Mouse (Mus musculus): ENCODE measurements around the gene Uhrf2. TPM values are rescaled to one million over a fixed set of nuclear protein-coding genes. Genes with fewer than 3 reads are reported as not detected.

Gene Uhrf2
- polyA plus RNA-seq, 1 experiment from 2014 or later, result 67.0 TPM

GRCm38 (mm10) chr19:30102620-30103019, 72.3 kb downstream of the Uhrf2 start:
- Histone ChIP-seq H3K36me3 (ENCODE audit: insufficient read depth, low read length) (peaks cover 24% of the 10 kb centered on the region), H3K9ac (replicated peaks; ENCODE audit: low read length) (no peak overlapping the region), H3K9me3 (ENCODE audit: low read length) (peaks cover 10% of the 10 kb centered on the region; the same call in 1 of the 2 replicates), H3K27ac (ENCODE audit: low read length) (no peak overlapping the region), H3K27me3 (ENCODE audit: insufficient read depth, low read length) (no peaks in the 10 kb centered on the region), H3K4me1 (ENCODE audit: insufficient read depth, low read length) (no peaks in the 10 kb centered on the region), H3K4me3 (ENCODE audit: low read length) (no peak overlapping the region), H3K4me2 (replicated peaks; ENCODE audit: low read depth, low read length) (no peak overlapping the region)
- no peak for ATAC-seq (ENCODE audit: low FRiP score, low TSS enrichment)
- WGBS, result 89% methylated on average over 6 of the region's 6 CpGs

- ATAC-seq (ENCODE audit: low FRiP score, low TSS enrichment), result no peak
- no peaks in the 10 kb centered on the region; the same call in 1 of the 2 replicates for H3K9me3 ChIP-seq (ENCODE audit: low read length)
- H3K27me3 ChIP-seq (ENCODE audit: insufficient read depth, low read length), result no peaks in the 10 kb centered on the region
- H3K4me3 ChIP-seq (ENCODE audit: low read length), result no peak overlapping the region
- WGBS, result 85% methylated on average over 6 of the region's 6 CpGs
- H3K27ac ChIP-seq (ENCODE audit: low read length), result no peak overlapping the region
- no peaks in the 10 kb centered on the region for H3K36me3 ChIP-seq (ENCODE audit: insufficient read depth, low read length)
- H3K9ac ChIP-seq (replicated peaks; ENCODE audit: low read length), result no peak overlapping the region
- no peak overlapping the region for H3K4me2 ChIP-seq (replicated peaks; ENCODE audit: low read depth, low read length)
- H3K4me1 ChIP-seq (ENCODE audit: insufficient read depth, low read length), result no peaks in the 10 kb centered on the region
Observed at GRCm38 (mm10) chr19:30105045-30105842, 74.9 kb downstream of the Uhrf2 start.

- Histone ChIP-seq H3K27me3 (ENCODE audit: insufficient read depth, low read length) (no peaks in the 10 kb centered on the region), H3K4me2 (replicated peaks; ENCODE audit: low read depth, low read length) (no peak overlapping the region), H3K27ac (ENCODE audit: low read length) (no peak overlapping the region), H3K9me3 (ENCODE audit: low read length) (no peaks in the 10 kb centered on the region), H3K36me3 (ENCODE audit: insufficient read depth, low read length) (no peaks in the 10 kb centered on the region), H3K4me1 (ENCODE audit: insufficient read depth, low read length) (no peaks in the 10 kb centered on the region), H3K9ac (replicated peaks; ENCODE audit: low read length) (no peak overlapping the region), H3K4me3 (ENCODE audit: low read length) (no peak overlapping the region)
- ATAC-seq (ENCODE audit: low FRiP score, low TSS enrichment), result no peak
- WGBS, result 80% methylated on average over 10 of the region's 10 CpGs
Observed at GRCm38 (mm10) chr19:30107221-30107845, 77.0 kb downstream of the Uhrf2 start.

GRCm38 (mm10) chr19:30108616-30109015, 78.3 kb downstream of the Uhrf2 start:
- no peak for ATAC-seq (ENCODE audit: low FRiP score, low TSS enrichment)

GRCm38 (mm10) chr19:30109122-30109521, 78.8 kb downstream of the Uhrf2 start:
- 87% methylated on average over 6 of the region's 6 CpGs for WGBS
- H3K27me3 ChIP-seq (ENCODE audit: insufficient read depth, low read length), result no peaks in the 10 kb centered on the region

More at GRCm38 (mm10) chr19:30108616-30109015, 78.3 kb downstream of the Uhrf2 start:
- H3K9ac ChIP-seq (replicated peaks; ENCODE audit: low read length), result no peak overlapping the region
- H3K27ac ChIP-seq (ENCODE audit: low read length), result no peak overlapping the region
- H3K4me2 ChIP-seq (replicated peaks; ENCODE audit: low read depth, low read length), result no peak overlapping the region
- no peaks in the 10 kb centered on the region for H3K36me3 ChIP-seq (ENCODE audit: insufficient read depth, low read length)
- H3K4me1 ChIP-seq (ENCODE audit: insufficient read depth, low read length), result no peaks in the 10 kb centered on the region
- H3K9me3 ChIP-seq (ENCODE audit: low read length), result no peaks in the 10 kb centered on the region
- no peaks in the 10 kb centered on the region for H3K27me3 ChIP-seq (ENCODE audit: insufficient read depth, low read length)
- no peak overlapping the region for H3K4me3 ChIP-seq (ENCODE audit: low read length)

GRCm38 (mm10) chr19:30111421-30111820, 81.1 kb downstream of the Uhrf2 start:
- no peaks in the 10 kb centered on the region for H3K27me3 ChIP-seq (ENCODE audit: insufficient read depth, low read length)
- no peaks in the 10 kb centered on the region for H3K4me1 ChIP-seq (ENCODE audit: insufficient read depth, low read length)
- H3K9ac ChIP-seq (replicated peaks; ENCODE audit: low read length), result no peak overlapping the region
- 93% methylated on average over 3 of the region's 3 CpGs for WGBS
- H3K36me3 ChIP-seq (ENCODE audit: insufficient read depth, low read length), result no peaks in the 10 kb centered on the region
- no peak for ATAC-seq (ENCODE audit: low FRiP score, low TSS enrichment)
- no peak overlapping the region for H3K27ac ChIP-seq (ENCODE audit: low read length)
- H3K4me3 ChIP-seq (ENCODE audit: low read length), result no peak overlapping the region
- H3K9me3 ChIP-seq (ENCODE audit: low read length), result no peaks in the 10 kb centered on the region
- no peak overlapping the region for H3K4me2 ChIP-seq (replicated peaks; ENCODE audit: low read depth, low read length)

More at GRCm38 (mm10) chr19:30109122-30109521, 78.8 kb downstream of the Uhrf2 start:
- Histone ChIP-seq H3K4me2 (replicated peaks; ENCODE audit: low read depth, low read length) (no peak overlapping the region), H3K9ac (replicated peaks; ENCODE audit: low read length) (no peak overlapping the region), H3K4me1 (ENCODE audit: insufficient read depth, low read length) (no peaks in the 10 kb centered on the region), H3K27ac (ENCODE audit: low read length) (no peak overlapping the region), H3K36me3 (ENCODE audit: insufficient read depth, low read length) (no peaks in the 10 kb centered on the region), H3K9me3 (ENCODE audit: low read length) (no peaks in the 10 kb centered on the region), H3K4me3 (ENCODE audit: low read length) (no peak overlapping the region)
- ATAC-seq (ENCODE audit: low FRiP score, low TSS enrichment), result no peak

GRCm38 (mm10) chr19:30112961-30113688, 82.8 kb downstream of the Uhrf2 start:
- 89% methylated on average over 16 of the region's 16 CpGs for WGBS
- Histone ChIP-seq H3K36me3 (ENCODE audit: insufficient read depth, low read length) (no peaks in the 10 kb centered on the region), H3K9me3 (ENCODE audit: low read length) (no peaks in the 10 kb centered on the region), H3K9ac (replicated peaks; ENCODE audit: low read length) (no peak overlapping the region), H3K4me2 (replicated peaks; ENCODE audit: low read depth, low read length) (no peak overlapping the region), H3K27ac (ENCODE audit: low read length) (no peak overlapping the region), H3K27me3 (ENCODE audit: insufficient read depth, low read length) (no peaks in the 10 kb centered on the region), H3K4me3 (ENCODE audit: low read length) (no peak overlapping the region), H3K4me1 (ENCODE audit: insufficient read depth, low read length) (no peaks in the 10 kb centered on the region)
- ATAC-seq (ENCODE audit: low FRiP score, low TSS enrichment), result no peak

GRCm38 (mm10) chr19:30114919-30115441, 84.7 kb downstream of the Uhrf2 start:
- Histone ChIP-seq H3K4me1 (ENCODE audit: insufficient read depth, low read length) (no peaks in the 10 kb centered on the region), H3K4me2 (replicated peaks; ENCODE audit: low read depth, low read length) (no peak overlapping the region), H3K27ac (ENCODE audit: low read length) (no peak overlapping the region), H3K9me3 (ENCODE audit: low read length) (no peaks in the 10 kb centered on the region), H3K9ac (replicated peaks; ENCODE audit: low read length) (no peak overlapping the region), H3K27me3 (ENCODE audit: insufficient read depth, low read length) (no peaks in the 10 kb centered on the region), H3K4me3 (ENCODE audit: low read length) (no peak overlapping the region), H3K36me3 (ENCODE audit: insufficient read depth, low read length) (no peaks in the 10 kb centered on the region)
- ATAC-seq (ENCODE audit: low FRiP score, low TSS enrichment), result no peak
- 56% methylated on average over 14 of the region's 14 CpGs for WGBS

GRCm38 (mm10) chr19:30115606-30116005, 85.3 kb downstream of the Uhrf2 start:
- Histone ChIP-seq H3K36me3 (ENCODE audit: insufficient read depth, low read length) (no peaks in the 10 kb centered on the region), H3K9me3 (ENCODE audit: low read length) (no peaks in the 10 kb centered on the region), H3K27ac (ENCODE audit: low read length) (no peak overlapping the region), H3K9ac (replicated peaks; ENCODE audit: low read length) (no peak overlapping the region), H3K27me3 (ENCODE audit: insufficient read depth, low read length) (no peaks in the 10 kb centered on the region), H3K4me1 (ENCODE audit: insufficient read depth, low read length) (no peaks in the 10 kb centered on the region), H3K4me2 (replicated peaks; ENCODE audit: low read depth, low read length) (no peak overlapping the region), H3K4me3 (ENCODE audit: low read length) (no peak overlapping the region)
- WGBS, result 86% methylated on average over 5 of the region's 5 CpGs
- no peak for ATAC-seq (ENCODE audit: low FRiP score, low TSS enrichment)

Data from kidney, embryonic 16.5 days (tissue).